Mouse (Mus musculus): ENCODE data around the gene Svs6. TPM values are rescaled to one million over a fixed set of nuclear protein-coding genes. Genes with fewer than 3 reads are reported as not detected.

The Svs6 gene
- total and polyA plus RNA-seq, 2 experiments from 2014 or later, result not detected

- Histone ChIP-seq H3K27me3 (ENCODE audit: insufficient read depth, low read length) (no peaks in the 10 kb centered on the region; the same call in 1 of the 2 replicates), H3K4me2 (ENCODE audit: low read depth) (no peak overlapping the region), H3K27ac (ENCODE audit: low read depth, low read length) (no peak overlapping the region), H3K4me3 (ENCODE audit: low read depth, low read length) (no peak overlapping the region), H3K9ac (no peak overlapping the region), H3K36me3 (ENCODE audit: insufficient read depth) (no peaks in the 10 kb centered on the region), H3K9me3 (ENCODE audit: low read length) (no peaks in the 10 kb centered on the region), H3K4me1 (ENCODE audit: insufficient read depth) (no peaks in the 10 kb centered on the region)
- TF ChIP-seq CTCF (IDR thresholded peaks at IDR 0.05; ENCODE audit: low read depth), result no peak
- 32% methylated on average over 13 of the region's 13 CpGs for WGBS
- DNase-seq (no peak), ATAC-seq (no peak)
Measured at GRCm38 (mm10) chr2:164360974-164361657, 44.6 kb downstream of the Svs6 start.

- Histone ChIP-seq H3K27ac (ENCODE audit: low read depth, low read length) (no peak overlapping the region), H3K4me1 (ENCODE audit: insufficient read depth) (no peaks in the 10 kb centered on the region), H3K4me2 (ENCODE audit: low read depth) (no peak overlapping the region), H3K36me3 (ENCODE audit: insufficient read depth) (no peaks in the 10 kb centered on the region), H3K9me3 (ENCODE audit: low read length) (no peaks in the 10 kb centered on the region), H3K4me3 (ENCODE audit: low read depth, low read length) (no peak overlapping the region), H3K9ac (no peak overlapping the region), H3K27me3 (ENCODE audit: insufficient read depth, low read length) (no peaks in the 10 kb centered on the region)
- WGBS, result 25% methylated on average over 3 of the region's 3 CpGs
- no peak for TF ChIP-seq CTCF (IDR thresholded peaks at IDR 0.05; ENCODE audit: low read depth)
- DNase-seq, result no peak
- ATAC-seq, result no peak
Measured at GRCm38 (mm10) chr2:164366947-164367346, 50.4 kb downstream of the Svs6 start.

Small RNAs within 50 kb of the gene (microRNA-seq; reads per million reads assigned to microRNA genes)
- gene Mir7678, result 0 reads per million in 2 experiments

Other genes starting within 250 kb of the Svs6 start
- 33.5 and 36.1 TPM in 2 replicates for gene Stk4, start 246.4 kb upstream of the Svs6 start, total RNA-seq (2014; rRNA removed)
- 17.4 and 19.3 TPM in 2 replicates for gene Stk4, start 246.4 kb upstream of the Svs6 start, polyA plus RNA-seq (2015; fragmentation: Nextera tagmentation; extraction: Ambion mirVana)
- 37.2 and 42.2 TPM in 2 replicates for gene Tomm34, start 245.6 kb upstream of the Svs6 start, total RNA-seq (2014; rRNA removed)
- 49.4 and 54.2 TPM in 2 replicates for gene Tomm34, start 245.6 kb upstream of the Svs6 start, polyA plus RNA-seq (2015; fragmentation: Nextera tagmentation; extraction: Ambion mirVana)
- 12.8 and 15.4 TPM in 2 replicates for gene Kcns1, start 145.6 kb upstream of the Svs6 start, total RNA-seq (2014; rRNA removed)
- 2.4 and 3.5 TPM in 2 replicates for gene Kcns1, start 145.6 kb upstream of the Svs6 start, polyA plus RNA-seq (2015; fragmentation: Nextera tagmentation; extraction: Ambion mirVana)
- not detected in 2 replicates for gene Wfdc5, start 134.0 kb upstream of the Svs6 start, total RNA-seq (2014; rRNA removed)
- not detected in 2 replicates for gene Wfdc5, start 134.0 kb upstream of the Svs6 start, polyA plus RNA-seq (2015; fragmentation: Nextera tagmentation; extraction: Ambion mirVana)
- gene Wfdc12, start 126.1 kb upstream of the Svs6 start, total RNA-seq (2014; rRNA removed), result not detected in 2 replicates
- not detected in 2 replicates for gene Wfdc12, start 126.1 kb upstream of the Svs6 start, polyA plus RNA-seq (2015; fragmentation: Nextera tagmentation; extraction: Ambion mirVana)
- not detected in 2 replicates for gene Wfdc15a, start 116.6 kb upstream of the Svs6 start, total RNA-seq (2014; rRNA removed)
- not detected in 2 replicates for gene Wfdc15a, start 116.6 kb upstream of the Svs6 start, polyA plus RNA-seq (2015; fragmentation: Nextera tagmentation; extraction: Ambion mirVana)
- not detected in 2 replicates for gene Wfdc15b, start 95.1 kb upstream of the Svs6 start, total RNA-seq (2014; rRNA removed)
- gene Wfdc15b, start 95.1 kb upstream of the Svs6 start, polyA plus RNA-seq (2015; fragmentation: Nextera tagmentation; extraction: Ambion mirVana), result not detected in 2 replicates
- gene Svs2, start 78.3 kb upstream of the Svs6 start, total RNA-seq (2014; rRNA removed), result not detected in 2 replicates
- gene Svs2, start 78.3 kb upstream of the Svs6 start, polyA plus RNA-seq (2015; fragmentation: Nextera tagmentation; extraction: Ambion mirVana), result not detected in 2 replicates
- gene Svs3b, start 60.1 kb upstream of the Svs6 start, total RNA-seq (2014; rRNA removed), result not detected in 2 replicates
- gene Svs3b, start 60.1 kb upstream of the Svs6 start, polyA plus RNA-seq (2015; fragmentation: Nextera tagmentation; extraction: Ambion mirVana), result not detected in 2 replicates
- gene Svs4, start 38.3 kb upstream of the Svs6 start, total RNA-seq (2014; rRNA removed), result not detected in 2 replicates
- gene Svs4, start 38.3 kb upstream of the Svs6 start, polyA plus RNA-seq (2015; fragmentation: Nextera tagmentation; extraction: Ambion mirVana), result not detected in 2 replicates
- gene Svs3a, start 27.5 kb upstream of the Svs6 start, total RNA-seq (2014; rRNA removed), result not detected in 2 replicates
- not detected in 2 replicates for gene Svs3a, start 27.5 kb upstream of the Svs6 start, polyA plus RNA-seq (2015; fragmentation: Nextera tagmentation; extraction: Ambion mirVana)
- gene Svs5, start 16.0 kb downstream of the Svs6 start, total RNA-seq (2014; rRNA removed), result not detected in 2 replicates
- gene Svs5, start 16.0 kb downstream of the Svs6 start, polyA plus RNA-seq (2015; fragmentation: Nextera tagmentation; extraction: Ambion mirVana), result not detected in 2 replicates
- gene Slpi, start 72.3 kb downstream of the Svs6 start, total RNA-seq (2014; rRNA removed), result not detected in 2 replicates
- 0.71 and 0.77 TPM in 2 replicates for gene Slpi, start 72.3 kb downstream of the Svs6 start, polyA plus RNA-seq (2015; fragmentation: Nextera tagmentation; extraction: Ambion mirVana)
- 0.46 TPM in 1 of 2 replicates, not detected in the other for gene Rbpjl, start 86.4 kb downstream of the Svs6 start, total RNA-seq (2014; rRNA removed)
- gene Rbpjl, start 86.4 kb downstream of the Svs6 start, polyA plus RNA-seq (2015; fragmentation: Nextera tagmentation; extraction: Ambion mirVana), result 0.17 and 0.33 TPM in 2 replicates
- gene Matn4, start 88.4 kb downstream of the Svs6 start, total RNA-seq (2014; rRNA removed), result 6.2 and 6.3 TPM in 2 replicates
- 3.3 and 7.1 TPM in 2 replicates for gene Matn4, start 88.4 kb downstream of the Svs6 start, polyA plus RNA-seq (2015; fragmentation: Nextera tagmentation; extraction: Ambion mirVana)
- 11.8 and 14.0 TPM in 2 replicates for gene Sdc4, start 127.1 kb downstream of the Svs6 start, total RNA-seq (2014; rRNA removed)
- gene Sdc4, start 127.1 kb downstream of the Svs6 start, polyA plus RNA-seq (2015; fragmentation: Nextera tagmentation; extraction: Ambion mirVana), result 8.0 and 16.5 TPM in 2 replicates
- 88.0 and 167 TPM in 2 replicates for gene Sys1, start 140.2 kb downstream of the Svs6 start, total RNA-seq (2014; rRNA removed)
- gene Sys1, start 140.2 kb downstream of the Svs6 start, polyA plus RNA-seq (2015; fragmentation: Nextera tagmentation; extraction: Ambion mirVana), result 105 and 110 TPM in 2 replicates
- gene Gm20458, start 144.2 kb downstream of the Svs6 start, total RNA-seq (2014; rRNA removed), result 3.6 and 10.5 TPM in 2 replicates
- gene Gm20458, start 144.2 kb downstream of the Svs6 start, polyA plus RNA-seq (2015; fragmentation: Nextera tagmentation; extraction: Ambion mirVana), result 10.0 and 10.7 TPM in 2 replicates
- not detected in 2 replicates for gene Trp53tg5, start 157.0 kb downstream of the Svs6 start, total RNA-seq (2014; rRNA removed)
- not detected in 2 replicates for gene Trp53tg5, start 157.0 kb downstream of the Svs6 start, polyA plus RNA-seq (2015; fragmentation: Nextera tagmentation; extraction: Ambion mirVana)
- 21.7 and 23.9 TPM in 2 replicates for gene Dbndd2, start 169.4 kb downstream of the Svs6 start, total RNA-seq (2014; rRNA removed)
- gene Dbndd2, start 169.4 kb downstream of the Svs6 start, polyA plus RNA-seq (2015; fragmentation: Nextera tagmentation; extraction: Ambion mirVana), result 10.9 and 17.6 TPM in 2 replicates
- 47.6 and 77.6 TPM in 2 replicates for gene Pigt, start 180.8 kb downstream of the Svs6 start, total RNA-seq (2014; rRNA removed)
- gene Pigt, start 180.8 kb downstream of the Svs6 start, polyA plus RNA-seq (2015; fragmentation: Nextera tagmentation; extraction: Ambion mirVana), result 91.0 and 93.8 TPM in 2 replicates
- gene Wfdc2, start 245.7 kb downstream of the Svs6 start, total RNA-seq (2014; rRNA removed), result 1.5 and 6.1 TPM in 2 replicates
- 4.3 and 7.3 TPM in 2 replicates for gene Wfdc2, start 245.7 kb downstream of the Svs6 start, polyA plus RNA-seq (2015; fragmentation: Nextera tagmentation; extraction: Ambion mirVana)